Mouse (Mus musculus) Patski (cell line): ENCODE results near the gene Cald1. TPM values are rescaled to one million over a fixed set of nuclear protein-coding genes. Genes with fewer than 3 reads are reported as not detected.

Experiments
- ATAC-seq: fragments of 100-300 bp; one replicate; pipeline ENCODE4 v1.8.0; 2021
- CTCF ChIA-PET: fragments of 350-600 bp; sonication (Branson Sonifier 250); formaldehyde crosslinking; loops from one replicate; lab custom pipeline; 2022; ENCODE audit warnings: inconsistent platforms; lab: Charles Lee
- POLR2A ChIA-PET: fragments of 350-600 bp; sonication (Branson Sonifier 250); formaldehyde crosslinking; loops from one replicate; lab custom pipeline; 2022; ENCODE audit warnings: antibody characterized with exemption, inconsistent platforms; lab: Charles Lee
- DNase-seq: peaks from one replicate; pipeline ENCODE4 v3.0.0-alpha.2; 2011; ENCODE audit warnings: low read depth, low spot score
- H3K27me3 ChIP-seq: fragments of 371-371 bp; one replicate; pipeline ENCODE4 v1.5.1; 2021
- CTCF ChIP-seq: fragments of 100-300 bp; IDR thresholded peaks from one replicate; pipeline ENCODE4 v1.5.1; 2021
- in situ Hi-C: fragments of 300-500 bp; cut with MboI; formaldehyde crosslinking; loops from 3 replicates; pipeline ENCODE4 v1.11.1; 2018; ENCODE audit warnings: low pct_unique_long_range_greater_than_20kb, mixed read lengths
- polyA plus RNA-seq: library from polyadenylated mRNA; unstranded; gene quantifications from one replicate; pipeline ENCODE4 v1.2.3, GENCODE M21; 2021

Gene Cald1
- polyA plus RNA-seq, 1 experiment from 2014 or later: 800 TPM

DNA sequence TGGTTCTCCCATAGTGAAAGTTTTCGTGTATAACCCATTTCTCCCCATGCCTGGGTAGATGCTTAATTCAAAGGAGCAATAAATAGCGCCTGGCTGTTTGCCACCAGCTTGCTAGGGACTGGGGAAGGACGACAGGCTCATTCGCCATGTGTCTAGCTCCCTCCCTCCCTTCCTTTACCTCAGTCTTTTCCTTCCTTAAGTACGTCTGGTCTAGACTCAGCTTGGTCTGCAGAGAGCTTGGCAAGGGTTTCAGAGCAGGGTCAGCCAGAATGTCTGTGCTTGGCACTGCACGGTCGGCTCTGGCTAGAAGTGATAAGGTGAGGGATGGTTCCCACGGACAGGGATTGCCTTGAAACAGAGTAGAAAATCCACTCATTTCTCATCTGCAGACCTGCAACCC lies 62.4 kb downstream of the Cald1 start:
- no peaks in the 10 kb centered on the region for H3K27me3 ChIP-seq
- in situ Hi-C loops: no loop called here
- ChIA-PET POLR2A (no interaction called here), CTCF (no interaction called here)
- DNase-seq: no peak
- no peak for ATAC-seq
- no peak for TF ChIP-seq CTCF

DNA sequence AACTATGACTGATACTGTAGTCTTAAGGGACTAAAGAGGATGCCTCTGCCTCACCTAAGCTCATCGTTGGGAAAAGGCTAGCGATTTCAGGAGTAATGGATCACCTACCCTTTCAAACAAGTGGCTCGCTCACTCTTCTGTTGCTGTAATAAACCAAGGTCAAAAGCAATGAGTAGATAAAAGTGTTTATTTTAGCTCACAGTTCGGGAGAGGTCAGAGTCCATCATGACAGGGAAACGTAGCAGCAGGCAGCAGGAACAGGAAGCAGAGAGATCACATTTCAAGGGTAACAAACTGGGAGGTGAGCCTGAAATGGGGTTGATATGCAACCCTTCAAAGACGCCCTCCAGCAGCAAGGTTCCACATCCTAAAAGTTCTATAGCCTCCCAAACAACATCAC lies 64.3 kb downstream of the Cald1 start:
- no peak for DNase-seq
- POLR2A ChIA-PET: no interaction called here
- no peak for ATAC-seq
- H3K27me3 ChIP-seq: no peaks in the 10 kb centered on the region
- TF ChIP-seq CTCF: no peak
- in situ Hi-C loops: no loop called here
- CTCF ChIA-PET: interaction anchor here (1.9 kb wide), 1 partner anchor 10 kb away, joined by 4 read pairs; no protein-coding TSS in a partner anchor

DNA sequence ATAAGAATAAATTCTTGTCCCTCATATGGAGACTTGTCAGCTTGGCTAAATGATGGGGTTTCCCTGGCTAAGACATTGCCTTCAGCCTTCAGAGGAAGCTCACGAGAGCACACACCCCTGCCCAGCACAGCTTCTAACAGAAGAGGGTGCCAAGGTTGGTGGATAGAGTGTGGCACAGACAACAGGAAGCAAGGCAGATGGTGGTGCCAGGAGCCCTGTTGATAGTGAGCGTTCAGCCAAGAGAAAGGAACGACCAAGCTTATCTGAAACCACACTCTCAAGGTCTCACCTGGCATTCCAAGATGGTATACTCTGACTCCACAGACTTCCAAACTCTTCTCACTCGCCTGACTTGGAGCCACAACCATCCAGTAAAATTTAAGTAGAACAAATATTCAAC lies 66.0 kb downstream of the Cald1 start:
- ChIA-PET POLR2A (no interaction called here), CTCF (no interaction called here)
- no peaks in the 10 kb centered on the region for H3K27me3 ChIP-seq
- in situ Hi-C loops: no loop called here
- no peak for DNase-seq
- no peak for TF ChIP-seq CTCF
- ATAC-seq: no peak

DNA sequence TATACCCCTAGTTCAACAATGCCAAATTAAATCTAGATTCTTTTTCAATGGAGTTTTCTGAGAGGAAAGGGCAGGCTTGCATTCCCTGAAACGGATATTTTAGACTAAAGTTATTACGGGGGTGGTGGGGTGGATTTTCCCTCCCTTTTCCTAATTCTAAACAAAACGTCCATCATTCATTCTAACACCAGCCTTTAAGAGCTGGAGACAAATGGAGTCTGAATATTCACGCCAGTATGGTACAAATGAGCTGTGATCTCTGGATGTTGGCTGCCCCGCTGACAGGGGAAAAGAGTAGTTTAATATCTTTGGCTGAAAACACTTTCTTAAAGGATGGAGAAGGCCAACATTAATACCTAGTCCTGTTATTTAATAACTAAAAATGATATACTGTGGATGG lies 66.4 kb downstream of the Cald1 start:
- CTCF ChIA-PET: no interaction called here
- in situ Hi-C loops: no loop called here
- TF ChIP-seq CTCF: no peak
- ATAC-seq (no peak), DNase-seq (no peak)
- no peaks in the 10 kb centered on the region for H3K27me3 ChIP-seq
- POLR2A ChIA-PET: no interaction called here

DNA sequence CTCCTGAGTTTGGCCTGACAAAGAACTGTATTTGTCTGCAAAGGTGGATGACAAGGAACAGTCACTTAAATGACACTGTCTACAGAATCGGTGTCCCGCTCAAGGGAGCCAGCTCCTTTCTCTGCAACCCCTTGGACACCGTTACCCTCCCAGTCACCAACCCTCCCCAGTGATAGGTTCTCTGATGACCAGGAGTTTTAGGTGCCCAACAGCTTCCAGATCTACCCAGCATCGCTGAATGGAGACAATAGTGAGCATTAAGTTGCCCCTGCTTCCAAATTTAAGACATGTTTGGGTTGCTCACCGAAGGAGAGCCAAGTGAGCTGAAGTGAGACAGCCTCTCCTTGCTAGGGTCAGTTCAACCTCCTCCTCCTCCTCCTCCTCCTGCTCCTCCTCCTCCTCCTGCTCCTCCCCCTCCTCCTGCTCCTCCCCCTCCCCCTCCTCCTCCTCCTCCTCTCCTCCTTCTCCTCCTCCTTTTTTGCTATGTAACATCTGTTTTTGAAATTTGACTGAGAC lies 70.5 kb downstream of the Cald1 start:
- TF ChIP-seq CTCF: no peak
- in situ Hi-C loops: no loop called here
- ATAC-seq: no peak
- no peaks in the 10 kb centered on the region for H3K27me3 ChIP-seq
- ChIA-PET CTCF (interaction anchor here (2.1 kb wide), 1 partner anchor 18 kb away, joined by 6 read pairs; no protein-coding TSS in a partner anchor), POLR2A (no interaction called here)
- no peak for DNase-seq

DNA sequence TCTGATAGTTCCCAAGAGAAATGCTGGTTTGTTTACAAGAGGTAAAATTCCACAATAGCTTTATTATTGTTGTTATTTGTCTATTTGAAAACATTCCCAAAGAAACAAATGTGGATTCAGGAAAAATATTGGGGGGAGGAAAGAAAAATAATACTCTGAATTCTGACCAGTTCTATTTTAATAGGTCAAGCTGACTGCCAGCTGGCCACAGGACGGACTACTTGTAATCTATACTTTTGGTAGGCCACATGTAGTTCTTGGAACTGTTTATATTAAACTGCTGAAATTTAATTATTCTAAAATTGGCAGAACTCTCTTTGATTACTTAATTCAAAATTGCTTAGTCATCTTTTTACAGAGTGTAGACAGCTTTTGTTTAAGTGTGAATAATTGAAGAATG lies 73.1 kb downstream of the Cald1 start:
- TF ChIP-seq CTCF: no peak
- POLR2A ChIA-PET: no interaction called here
- no peaks in the 10 kb centered on the region for H3K27me3 ChIP-seq
- CTCF ChIA-PET: interaction anchor here (1.3 kb wide), 1 partner anchor 24 kb away, joined by 3 read pairs; no protein-coding TSS in a partner anchor
- DNase-seq (no peak), ATAC-seq (no peak)
- in situ Hi-C loops: no loop called here

DNA sequence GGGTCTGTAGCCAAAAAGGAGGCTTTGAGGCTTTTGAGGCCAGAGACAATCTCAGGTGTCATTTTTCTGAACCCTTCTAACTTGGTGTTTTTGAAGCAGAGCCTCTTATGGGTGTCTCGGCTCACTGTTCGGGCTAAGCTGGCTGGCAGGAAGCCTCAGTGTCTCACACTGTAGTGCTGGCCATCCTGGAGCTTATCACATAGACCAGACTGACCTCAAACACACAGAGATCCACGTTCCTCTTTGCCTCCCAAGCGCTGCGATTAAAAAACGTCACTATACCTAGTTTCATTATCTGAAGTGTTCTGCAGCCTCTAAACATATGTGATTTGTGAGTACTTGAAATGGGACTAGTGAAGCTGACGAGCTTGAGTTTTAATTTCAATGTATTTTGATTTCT lies 76.1 kb downstream of the Cald1 start:
- ChIA-PET POLR2A (no interaction called here), CTCF (no interaction called here)
- in situ Hi-C loops: no loop called here
- TF ChIP-seq CTCF: no peak
- DNase-seq (no peak), ATAC-seq (no peak)
- H3K27me3 ChIP-seq: no peaks in the 10 kb centered on the region

DNA sequence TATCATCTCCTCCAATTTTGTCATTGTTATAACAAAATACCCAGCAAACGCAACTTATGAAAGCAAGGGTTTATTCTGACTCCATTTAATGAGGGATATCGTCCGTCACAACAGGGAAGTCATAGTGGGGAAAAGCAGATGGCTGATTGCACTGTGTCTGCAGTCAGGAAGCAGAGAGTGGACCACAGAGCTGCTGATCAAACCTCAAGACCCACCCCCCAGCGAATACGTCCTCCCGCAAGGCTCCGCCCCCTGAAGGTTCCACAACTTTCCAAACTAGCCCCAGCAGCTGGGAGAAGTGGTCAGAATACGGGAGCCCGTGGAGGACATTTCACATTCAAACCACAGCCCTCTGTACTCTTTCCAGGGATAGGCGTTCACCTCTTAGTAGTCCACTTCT lies 76.6 kb downstream of the Cald1 start:
- no peak for ATAC-seq

DNA sequence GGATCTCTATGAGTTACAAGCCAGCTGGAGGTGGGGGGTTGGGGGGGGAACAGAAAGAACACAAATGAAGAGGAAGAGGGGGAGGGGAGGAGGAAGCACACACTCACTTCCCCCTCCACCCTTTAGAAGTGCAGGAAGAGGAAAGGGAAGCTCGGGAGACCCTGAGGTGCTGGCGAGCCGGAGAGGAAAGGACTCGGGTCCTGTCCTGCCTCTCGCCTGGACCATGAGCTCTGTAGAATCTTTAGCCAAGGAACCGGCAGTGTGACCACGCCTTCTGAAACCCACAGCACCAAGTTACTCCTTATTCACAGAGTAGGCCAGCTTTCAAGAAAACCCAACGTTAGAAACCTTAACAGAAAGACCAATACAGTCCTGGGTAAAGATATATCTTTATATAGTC lies 83.8 kb downstream of the Cald1 start:
- ChIA-PET CTCF (interaction anchor here (1.2 to 1.4 kb wide), 2 partner anchors 24 to 31 kb away, joined by 3 to 6 read pairs; no protein-coding TSS in a partner anchor), POLR2A (interaction anchor here (1.0 kb wide), 1 partner anchor 28 kb away, joined by 3 read pairs; no protein-coding TSS in a partner anchor)
- no peak for DNase-seq
- no peak for ATAC-seq
- in situ Hi-C loops: no loop called here
- no peak for TF ChIP-seq CTCF
- no peaks in the 10 kb centered on the region for H3K27me3 ChIP-seq

More for the DNA sequence above, 76.6 kb downstream of the Cald1 start:
- POLR2A ChIA-PET: no interaction called here
- H3K27me3 ChIP-seq: no peaks in the 10 kb centered on the region
- in situ Hi-C loops: no loop called here
- CTCF ChIA-PET: no interaction called here
- no peak for TF ChIP-seq CTCF
- no peak for DNase-seq

DNA sequence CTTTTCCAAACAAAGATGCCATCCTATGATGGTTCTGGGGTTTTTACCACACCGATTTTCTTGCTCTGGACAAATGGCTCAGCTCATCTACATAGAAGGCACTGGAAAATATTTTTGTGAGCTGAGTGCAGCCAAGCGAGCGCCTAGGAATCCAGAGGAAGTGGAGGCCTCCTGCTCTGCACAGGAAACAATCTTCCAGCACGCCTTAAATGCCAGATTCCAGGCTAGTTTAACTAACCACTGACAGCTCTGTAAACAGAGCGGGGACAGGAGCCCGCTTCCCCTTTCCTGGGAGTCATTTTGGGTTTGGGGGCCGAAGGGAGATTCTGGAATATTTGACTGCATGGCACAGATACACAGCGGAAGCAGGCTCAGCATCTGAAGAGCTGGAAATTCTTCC lies 86.6 kb downstream of the Cald1 start:
- H3K27me3 ChIP-seq: no peaks in the 10 kb centered on the region
- in situ Hi-C loops: no loop called here
- DNase-seq (no peak), ATAC-seq (peak; percentile 70)
- TF ChIP-seq CTCF: no peak
- ChIA-PET CTCF (interaction anchor here (1.4 kb wide), 1 partner anchor 33 kb away, joined by 4 read pairs; no protein-coding TSS in a partner anchor), POLR2A (interaction anchor here (1.4 kb wide), 1 partner anchor 87 kb away, joined by 3 read pairs; the partner anchor contains the start of gene Cald1)

DNA sequence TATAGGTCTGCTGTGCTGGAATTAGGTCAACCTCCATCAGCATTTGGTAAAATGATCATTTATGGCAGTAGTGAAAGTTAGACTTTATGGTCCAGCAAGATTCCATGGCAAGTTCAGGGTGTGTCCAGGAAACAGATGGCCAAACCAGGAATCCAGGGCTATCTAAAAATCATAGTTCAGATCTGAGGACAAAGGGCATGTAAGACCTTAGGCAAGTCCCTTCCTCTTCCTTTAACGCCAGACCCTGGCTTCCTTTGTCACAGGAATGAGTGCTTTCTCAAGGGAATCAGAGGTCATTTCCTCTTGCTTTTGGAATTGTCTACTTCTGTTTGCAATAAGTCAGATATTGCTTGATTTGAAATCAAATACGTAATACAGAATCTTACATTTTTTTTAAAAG lies 90.7 kb downstream of the Cald1 start:
- no peak for TF ChIP-seq CTCF
- DNase-seq (no peak), ATAC-seq (no peak)

DNA sequence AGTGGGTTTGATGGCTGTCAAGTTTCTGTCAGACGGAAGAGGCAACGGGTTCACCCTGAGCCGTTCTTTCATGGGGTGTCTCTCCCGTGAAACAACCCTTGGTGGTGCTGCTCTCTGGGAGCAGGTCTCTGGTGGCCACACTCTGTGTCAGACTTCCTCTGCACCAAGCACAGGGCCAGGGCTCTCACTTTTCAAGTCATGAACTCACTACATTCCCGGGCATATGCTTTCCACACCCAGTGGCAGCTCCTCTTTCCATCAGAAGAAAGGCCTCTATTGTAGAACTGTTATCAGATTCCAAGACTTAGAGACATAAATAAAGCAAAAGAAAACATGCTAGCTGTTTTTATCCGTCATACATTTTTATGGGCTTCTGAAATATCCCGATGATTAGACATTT lies 93.1 kb downstream of the Cald1 start:
- POLR2A ChIA-PET: no interaction called here
- CTCF ChIA-PET: no interaction called here
- ATAC-seq (no peak), DNase-seq (no peak)
- in situ Hi-C loops: no loop called here
- H3K27me3 ChIP-seq: no peaks in the 10 kb centered on the region
- no peak for TF ChIP-seq CTCF

More for the DNA sequence above, 90.7 kb downstream of the Cald1 start:
- in situ Hi-C loops: no loop called here
- ChIA-PET CTCF (no interaction called here), POLR2A (no interaction called here)
- no peaks in the 10 kb centered on the region for H3K27me3 ChIP-seq
